Mouse (Mus musculus) liver, embryonic 14.5 days (tissue): ENCODE measurements at regions not wholly inside any gene's neighbourhood (a gene's known extent, or its start where the extent isn't known, plus 50 kb on each side); places are given as distances from the start of the nearest gene placed in this dataset.

Source experiments
- CTCF ChIP-seq: IDR thresholded peaks from 2 replicates; pipeline ENCODE4 v1.5.1; 2016; ENCODE audit warnings: antibody characterized with exemption, low read depth, control low read depth
- EP300 ChIP-seq: IDR thresholded peaks from 2 replicates; pipeline ENCODE4 v1.6.1; 2016; ENCODE audit warnings: antibody characterized with exemption, low read depth

- no peak for TF ChIP-seq CTCF
- TF ChIP-seq EP300: no peak
Observed at GRCm38 (mm10) chr2:133399059-133399690, 152.8 kb upstream of the Bmp2 start.
